Mouse (Mus musculus) cerebellum, adult 8-10 months (tissue): Measurements from ENCODE around the gene Fam178b.

Experiments used
- DNase-seq: peaks from one replicate; pipeline ENCODE4 v3.0.0; 2022

Gene Fam178b

DNA sequence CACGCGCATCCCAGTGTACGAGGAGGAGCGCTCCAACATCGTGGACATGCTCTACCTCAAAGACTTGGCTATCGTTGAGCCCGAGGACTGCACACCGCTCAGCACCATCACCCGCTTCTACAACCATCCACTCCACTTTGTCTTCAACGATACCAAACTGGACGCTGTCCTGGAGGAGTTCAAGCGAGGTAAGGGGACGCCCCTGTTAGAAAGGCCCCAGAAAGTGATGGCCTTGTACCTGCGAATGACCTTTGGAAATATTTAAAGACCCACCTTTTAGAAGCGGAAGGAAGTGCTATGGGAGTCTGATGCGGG, 170.1 kb downstream of the Fam178b start:
- DNase-seq: no peak
